ENCODE assay signal across 8 mouse cellular contexts in genomic region chr4:76948251-76948650, GRCm38 (mm10).
DNase-seq lines count a peak whose midpoint lies in the region; ATAC-seq and TF ChIP-seq lines count a peak whose summit lies in the region.

No protein-coding gene starts in this region.

- H3K4me3 ChIP-seq in forebrain, embryonic 12.5 days (replicated peaks): no peak overlapping the region
- no peak overlapping the region for H3K4me3 ChIP-seq in forebrain, embryonic 13.5 days
- no peak overlapping the region for H3K4me3 ChIP-seq in liver, adult 2 months (ENCODE audit: insufficient read depth, low read depth, low read length)
- H3K4me3 ChIP-seq in liver, embryonic 11.5 days (ENCODE audit: low read depth, low read length): no peak overlapping the region

- ATAC-seq in forebrain, embryonic 12.5 days (ENCODE audit: low FRiP score): peak; percentile 44; the same call in 1 of the 2 replicates
- no peak for ATAC-seq in forebrain, embryonic 13.5 days
- ATAC-seq in liver, embryonic 11.5 days (replicated peaks; ENCODE audit: low FRiP score): no peak

- no peak overlapping the region for H3K27ac ChIP-seq in forebrain, embryonic 12.5 days
- H3K27ac ChIP-seq in forebrain, embryonic 13.5 days: no peak overlapping the region
- no peak overlapping the region for H3K27ac ChIP-seq in liver, adult 2 months (replicated peaks; ENCODE audit: insufficient read depth, low read depth, low read length)
- H3K27ac ChIP-seq in liver, embryonic 11.5 days (ENCODE audit: low read depth, low read length): no peak overlapping the region

- H3K9ac ChIP-seq in forebrain, embryonic 12.5 days: no peak overlapping the region
- H3K9ac ChIP-seq in forebrain, embryonic 13.5 days: no peak overlapping the region
- H3K9ac ChIP-seq in liver, adult 2 months (ENCODE audit: low read depth, low read length): no peak overlapping the region
- H3K9ac ChIP-seq in liver, embryonic 11.5 days (ENCODE audit: low read depth, low read length): no peak overlapping the region

- H3K27me3 ChIP-seq in forebrain, embryonic 12.5 days: no peaks in the 10 kb centered on the region
- H3K27me3 ChIP-seq in forebrain, embryonic 13.5 days: no peaks in the 10 kb centered on the region
- H3K27me3 ChIP-seq in liver, adult 2 months (ENCODE audit: control insufficient read depth, insufficient read depth, low read length): no peaks in the 10 kb centered on the region
- H3K27me3 ChIP-seq in liver, embryonic 11.5 days (replicated peaks; ENCODE audit: control insufficient read depth, insufficient read depth, low read length): no peaks in the 10 kb centered on the region

- TF ChIP-seq POLR2A in liver, adult 2 months (IDR thresholded peaks at IDR 0.05; ENCODE audit: extremely low read depth, insufficient read depth, low read length): no peak

- DNase-seq in liver, adult 2 months (ENCODE audit: extremely low read depth, low read depth, low spot score): peak; percentile 55
- no peak for DNase-seq in liver, embryonic 11.5 days (ENCODE audit: low spot score)
- peak; percentile 21 for DNase-seq in cerebellum, adult 8-10 months
- DNase-seq in kidney, postnatal 10 days: peak; percentile 54
- peak; percentile 53 for DNase-seq in mesoderm, embryonic 11.5 days (ENCODE audit: low read depth, low spot score)
- no peak for DNase-seq in ovary, adult 18-20 months (ENCODE audit: low spot score)

- no peak overlapping the region for H3K4me2 ChIP-seq in forebrain, embryonic 12.5 days
- H3K4me2 ChIP-seq in forebrain, embryonic 13.5 days: no peak overlapping the region
- H3K4me2 ChIP-seq in liver, embryonic 11.5 days: no peak overlapping the region

- no peaks in the 10 kb centered on the region for H3K36me3 ChIP-seq in forebrain, embryonic 12.5 days (replicated peaks)
- no peaks in the 10 kb centered on the region for H3K36me3 ChIP-seq in forebrain, embryonic 13.5 days (ENCODE audit: poor library complexity, severe bottlenecking)
- H3K36me3 ChIP-seq in liver, adult 2 months (ENCODE audit: control insufficient read depth, insufficient read depth, low read length): no peaks in the 10 kb centered on the region
- no peaks in the 10 kb centered on the region for H3K36me3 ChIP-seq in liver, embryonic 11.5 days (ENCODE audit: control insufficient read depth, insufficient read depth, low read length)

- H3K79me2 ChIP-seq in liver, adult 2 months (ENCODE audit: control insufficient read depth, insufficient read depth, low read length): no peaks in the 10 kb centered on the region

- no peaks in the 10 kb centered on the region for H3K4me1 ChIP-seq in forebrain, embryonic 12.5 days
- no peaks in the 10 kb centered on the region for H3K4me1 ChIP-seq in forebrain, embryonic 13.5 days
- H3K4me1 ChIP-seq in liver, adult 2 months (ENCODE audit: control insufficient read depth, insufficient read depth, low read length): peaks cover 2% of the 10 kb centered on the region
- no peaks in the 10 kb centered on the region for H3K4me1 ChIP-seq in liver, embryonic 11.5 days (replicated peaks; ENCODE audit: control insufficient read depth, insufficient read depth, low read length)

- TF ChIP-seq CTCF in liver, adult 2 months (IDR thresholded peaks at IDR 0.05; ENCODE audit: low read depth, low read length): peak; percentile 35; the same call in 1 of the 2 replicates

- WGBS in forebrain, embryonic 12.5 days: 59% methylated on average over 3 of the region's 3 CpGs
- WGBS in forebrain, embryonic 13.5 days: 58% methylated on average over 3 of the region's 3 CpGs
- WGBS in liver, adult 2 months: 24% methylated on average over 3 of the region's 3 CpGs
- 60% methylated on average over 3 of the region's 3 CpGs for WGBS in liver, embryonic 11.5 days

- no peaks in the 10 kb centered on the region for H3K9me3 ChIP-seq in forebrain, embryonic 12.5 days
- H3K9me3 ChIP-seq in forebrain, embryonic 13.5 days (replicated peaks): no peaks in the 10 kb centered on the region
- no peaks in the 10 kb centered on the region for H3K9me3 ChIP-seq in liver, embryonic 11.5 days (ENCODE audit: control insufficient read depth, low read length)

Comparison
In these comparisons a context has a peak if more than half of its experiments do, and no peak if none do; other contexts are left out.
1. DNase-seq: peak in liver, adult 2 months (single experiment), cerebellum, adult 8-10 months (single experiment), kidney, postnatal 10 days (single experiment) and mesoderm, embryonic 11.5 days (single experiment); none in liver, embryonic 11.5 days (single experiment) and ovary, adult 18-20 months (single experiment).